Mouse (Mus musculus) megakaryocyte, embryonic 14.5 days (primary cell): ENCODE measurements around the gene Hist1h4a. TPM values are rescaled to one million over a fixed set of nuclear protein-coding genes. Genes with fewer than 3 reads are reported as not detected.
A peak's percentile ranks its signal among the peaks of the same experiment; 100 is the strongest.

Experiments
- H3K27me3 ChIP-seq: replicated peaks from 2 replicates; pipeline ENCODE3; 2012; ENCODE audit warnings: inconsistent platforms
- H3K36me3 ChIP-seq: replicated peaks from 2 replicates; pipeline ENCODE3; 2012; ENCODE audit warnings: low read length, inconsistent platforms, mixed read lengths
- H3K4me1 ChIP-seq: 2 replicates; pipeline ENCODE4 v1.6.1; 2012; ENCODE audit warnings: inconsistent platforms
- H3K4me3 ChIP-seq: replicated peaks from 2 replicates; pipeline ENCODE3; 2012; ENCODE audit warnings: moderate library complexity, mild to moderate bottlenecking, inconsistent platforms
- H3K9me3 ChIP-seq: 2 replicates; pipeline ENCODE4 v1.6.1; 2012; ENCODE audit warnings: inconsistent platforms
- FLI1 ChIP-seq: IDR thresholded peaks from 2 replicates; pipeline ENCODE4 v1.6.1; 2012; ENCODE audit warnings: low read length, inconsistent platforms, mixed read lengths
- GATA1 ChIP-seq: IDR thresholded peaks from 3 replicates; pipeline ENCODE4 v1.6.1; 2012; ENCODE audit warnings: mixed read lengths, low read length, inconsistent platforms, borderline replicate concordance
- polyA plus RNA-seq: library from polyadenylated mRNA; stranded (reverse); fragments of >175 nt; gene quantifications from 2 replicates; pipeline ENCODE4 v1.2.3, GENCODE M21; 2012; ENCODE audit warnings: low replicate concordance; ENCODE audit not compliant: insufficient read depth

The Hist1h4a gene
- polyA plus RNA-seq, 1 experiment, result 45.4 TPM

DNA sequence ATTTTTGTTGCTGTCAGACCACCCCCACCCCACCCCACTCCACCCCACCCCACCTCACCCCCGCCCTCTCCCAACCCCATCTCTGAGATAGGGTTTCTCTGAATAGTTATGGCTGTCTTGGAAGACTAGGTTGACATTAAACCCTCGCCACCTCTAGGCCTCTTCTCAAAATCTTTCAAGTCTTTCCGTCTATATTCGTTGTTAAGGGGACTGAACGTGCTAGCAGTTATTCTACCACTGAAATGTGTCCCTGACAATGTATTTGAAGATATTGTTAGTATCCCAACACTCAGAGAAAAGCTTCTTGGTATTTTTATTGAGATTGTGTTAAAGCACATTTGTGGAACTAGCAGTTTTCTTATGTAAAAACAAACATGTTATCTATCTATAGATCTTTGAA lies 20.1 kb downstream of the Hist1h4a start:
- Histone ChIP-seq H3K27me3 (no peaks in the 10 kb centered on the region), H3K4me3 (peak overlapping the region; percentile 95), H3K4me1 (peaks cover 35% of the 10 kb centered on the region), H3K36me3 (no peaks in the 10 kb centered on the region), H3K9me3 (no peaks in the 10 kb centered on the region)
- TF ChIP-seq FLI1, result no peak
- TF ChIP-seq GATA1, result no peak

DNA sequence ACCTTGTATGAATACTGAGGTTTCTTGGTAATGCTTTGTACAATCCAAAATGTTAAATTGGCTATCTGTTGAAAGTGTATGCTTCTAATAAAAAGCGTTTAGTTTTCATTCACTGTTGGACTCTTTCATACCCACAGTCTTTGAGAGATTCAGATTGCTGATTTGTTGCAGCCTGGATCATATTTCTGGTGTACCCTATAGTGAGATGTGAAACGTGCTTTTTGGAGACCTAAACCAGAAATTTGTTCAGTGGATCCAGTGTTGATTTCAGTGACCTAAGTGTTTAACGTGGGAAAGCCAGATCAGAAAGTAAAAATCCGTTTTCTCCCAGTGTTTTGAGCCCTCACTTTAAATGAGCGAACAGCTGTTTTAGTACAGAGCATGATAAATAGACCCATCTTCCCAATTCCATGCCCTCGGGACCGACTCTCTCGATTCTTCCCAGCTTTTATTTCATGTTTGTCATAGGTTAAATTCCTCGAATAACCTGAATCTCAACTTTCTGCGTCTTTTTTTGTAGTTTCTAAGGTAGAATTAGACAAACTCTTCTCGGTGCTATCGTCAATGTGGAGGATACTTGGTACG lies 20.7 kb downstream of the Hist1h4a start:
- H3K27me3 ChIP-seq, result no peaks in the 10 kb centered on the region
- H3K9me3 ChIP-seq, result no peaks in the 10 kb centered on the region
- no peaks in the 10 kb centered on the region for H3K36me3 ChIP-seq
- peaks cover 35% of the 10 kb centered on the region for H3K4me1 ChIP-seq
- TF ChIP-seq FLI1 (no peak), GATA1 (no peak)
- peak overlapping the region; percentile 95 for H3K4me3 ChIP-seq

DNA sequence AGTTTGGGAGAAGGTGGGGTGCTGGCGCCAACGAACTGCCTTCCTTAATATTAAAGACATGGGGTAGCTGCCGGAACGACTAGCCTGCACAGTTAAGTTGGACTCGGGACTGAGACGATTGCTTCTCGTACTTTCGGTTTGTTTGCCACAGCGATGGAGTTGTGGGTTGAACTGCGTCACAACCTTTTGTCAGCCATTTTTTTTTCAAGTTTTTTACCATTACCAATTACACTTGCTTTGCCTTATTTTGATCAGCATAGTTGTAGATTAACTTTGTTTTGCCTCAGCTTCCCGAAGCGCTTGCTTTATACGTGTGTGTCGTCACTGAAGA lies 21.1 kb downstream of the Hist1h4a start:
- Histone ChIP-seq H3K9me3 (no peaks in the 10 kb centered on the region), H3K4me3 (peak overlapping the region; percentile 95), H3K4me1 (peaks cover 35% of the 10 kb centered on the region), H3K27me3 (no peaks in the 10 kb centered on the region), H3K36me3 (no peaks in the 10 kb centered on the region)
- TF ChIP-seq FLI1, result no peak
- TF ChIP-seq GATA1, result no peak

DNA sequence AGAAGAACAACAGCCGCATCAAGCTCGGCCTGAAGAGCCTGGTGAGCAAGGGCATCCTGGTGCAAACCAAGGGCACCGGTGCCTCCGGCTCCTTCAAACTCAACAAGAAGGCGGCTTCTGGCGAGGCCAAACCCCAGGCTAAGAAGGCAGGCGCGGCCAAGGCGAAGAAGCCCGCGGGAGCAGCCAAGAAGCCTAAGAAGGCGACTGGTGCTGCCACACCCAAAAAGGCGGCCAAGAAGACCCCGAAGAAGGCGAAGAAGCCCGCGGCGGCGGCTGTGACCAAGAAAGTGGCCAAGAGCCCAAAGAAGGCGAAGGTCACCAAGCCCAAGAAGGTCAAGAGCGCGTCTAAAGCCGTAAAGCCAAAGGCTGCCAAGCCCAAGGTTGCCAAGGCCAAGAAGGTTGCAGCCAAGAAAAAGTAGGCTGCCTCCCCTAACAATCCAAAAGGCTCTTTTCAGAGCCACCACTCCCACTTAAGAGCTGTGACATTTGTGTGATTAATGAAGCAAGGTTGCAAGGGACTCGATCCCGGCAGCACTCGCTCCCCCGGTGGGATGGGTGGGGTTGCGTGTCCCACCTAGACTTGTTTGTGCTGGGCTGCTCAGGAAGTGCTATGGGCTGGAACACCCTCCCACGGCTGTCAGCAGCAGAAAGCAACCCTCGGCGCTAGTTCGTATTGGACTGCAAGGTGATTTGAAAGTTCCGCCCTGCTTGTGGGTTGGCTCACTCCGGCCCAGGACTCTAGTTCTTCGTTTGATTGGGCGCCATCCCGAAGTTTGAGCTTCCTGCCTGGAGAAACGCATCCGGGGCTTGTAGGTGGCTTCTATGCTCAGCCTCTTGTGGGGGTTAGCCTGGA lies 21.7 kb downstream of the Hist1h4a start:
- Histone ChIP-seq H3K9me3 (no peaks in the 10 kb centered on the region), H3K36me3 (no peaks in the 10 kb centered on the region), H3K27me3 (no peaks in the 10 kb centered on the region), H3K4me1 (peaks cover 30% of the 10 kb centered on the region), H3K4me3 (peak overlapping the region; percentile 95)
- no peak for TF ChIP-seq FLI1

DNA sequence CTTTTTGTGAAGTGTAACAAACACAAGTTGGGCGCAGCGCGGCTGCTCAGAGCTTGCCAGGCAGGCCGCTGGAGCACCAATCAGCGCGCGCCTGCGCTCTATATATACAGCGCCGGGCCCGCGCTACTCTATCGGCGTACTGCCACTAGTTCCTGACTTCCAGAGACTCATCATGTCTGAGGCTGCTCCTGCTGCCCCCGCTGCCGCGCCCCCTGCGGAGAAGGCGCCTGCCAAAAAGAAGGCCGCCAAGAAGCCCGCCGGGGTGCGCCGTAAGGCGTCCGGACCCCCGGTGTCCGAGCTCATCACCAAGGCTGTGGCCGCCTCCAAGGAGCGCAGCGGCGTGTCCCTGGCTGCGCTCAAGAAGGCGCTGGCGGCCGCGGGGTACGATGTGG lies 22.4 kb downstream of the Hist1h4a start, which contains the start of gene Hist1h1c:
Gene Hist1h1c, plus strand, starts transcription at position 132 of the 392 bp plus-strand sequence.
- no peak for TF ChIP-seq FLI1
- TF ChIP-seq GATA1, result no peak
- Histone ChIP-seq H3K4me3 (peak within 1 kb of the TSS; percentile 95), H3K9me3 (no peaks in the 10 kb centered on the region), H3K4me1 (peaks cover 25% of the 10 kb centered on the region), H3K36me3 (no peaks in the 10 kb centered on the region), H3K27me3 (no peaks in the 10 kb centered on the region)

DNA sequence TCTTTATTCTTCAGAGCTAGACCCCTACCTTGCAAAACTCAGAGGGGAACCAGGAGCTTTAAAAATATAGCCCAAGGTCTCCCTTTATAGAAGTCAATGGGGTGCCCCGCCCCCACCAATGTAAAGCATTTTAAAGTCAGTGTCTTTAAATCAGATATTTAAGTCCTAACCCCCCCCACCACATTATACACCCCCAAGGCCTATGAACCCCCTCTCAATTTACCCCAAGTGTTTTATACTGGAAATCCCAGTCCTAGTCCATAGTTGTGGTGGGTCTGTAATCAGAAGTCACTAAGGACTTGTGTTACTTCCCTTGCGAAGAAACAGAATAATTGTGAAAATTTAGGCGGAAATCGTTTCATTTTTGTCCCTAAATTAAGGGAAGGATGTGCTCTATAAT lies 23.0 kb downstream of the Hist1h4a start:
- peak overlapping the region; percentile 95 for H3K4me3 ChIP-seq

DNA sequence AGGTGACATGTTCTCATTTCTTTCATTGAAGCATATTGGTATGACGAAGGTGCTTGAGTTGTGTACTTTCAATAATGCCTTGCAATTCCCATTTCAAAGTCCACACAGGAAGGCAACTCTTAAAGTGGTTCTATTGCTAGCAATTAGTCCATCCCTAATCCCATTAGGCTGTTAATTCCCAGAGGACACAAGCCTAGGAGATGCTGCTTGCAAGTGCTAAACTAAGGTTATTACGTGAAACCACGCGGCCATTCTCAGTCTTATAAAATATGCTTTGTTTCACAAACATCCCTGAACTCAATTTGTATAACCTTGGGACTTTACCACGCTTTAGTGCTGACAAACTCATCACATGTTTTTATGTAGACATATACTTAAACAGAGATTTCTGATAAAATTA lies 23.9 kb downstream of the Hist1h4a start:
- Histone ChIP-seq H3K36me3 (no peaks in the 10 kb centered on the region), H3K9me3 (no peaks in the 10 kb centered on the region)
- TF ChIP-seq GATA1 (no peak), FLI1 (no peak)

More for the DNA sequence above, 23.0 kb downstream of the Hist1h4a start:
- Histone ChIP-seq H3K27me3 (no peaks in the 10 kb centered on the region), H3K9me3 (no peaks in the 10 kb centered on the region), H3K36me3 (no peaks in the 10 kb centered on the region), H3K4me1 (peaks cover 23% of the 10 kb centered on the region)
- TF ChIP-seq FLI1, result no peak
- TF ChIP-seq GATA1, result no peak

DNA sequence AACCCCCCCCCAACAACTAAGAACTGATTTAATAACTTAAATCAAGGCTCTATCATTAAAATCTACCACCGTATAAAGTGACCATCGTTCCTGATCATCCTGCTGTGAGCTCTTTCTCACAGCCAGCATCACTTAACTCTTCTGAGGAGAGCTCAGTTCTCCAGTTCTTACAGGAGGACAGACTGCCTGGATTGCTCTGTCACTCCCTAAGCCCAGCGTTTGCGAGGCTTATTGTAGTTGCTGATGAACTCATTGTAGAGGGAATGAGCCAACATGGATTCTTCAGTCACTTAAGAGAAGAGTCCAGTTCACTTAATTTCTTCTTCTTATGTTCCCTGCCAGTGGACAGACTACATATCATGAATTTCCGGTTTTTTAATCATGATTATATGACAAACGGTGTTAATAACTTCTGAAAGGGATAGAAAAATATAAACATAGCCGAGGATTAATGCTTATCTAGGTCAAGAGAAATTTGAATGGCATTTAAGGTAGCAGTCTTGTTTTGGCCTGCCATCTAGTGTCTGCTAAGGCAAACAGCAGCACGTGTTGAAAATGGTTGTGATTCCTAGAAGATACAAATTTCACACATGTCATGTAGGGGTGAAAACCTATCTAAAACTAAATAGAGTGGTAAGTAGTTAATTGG lies 28.8 kb downstream of the Hist1h4a start:
- TF ChIP-seq FLI1 (no peak), GATA1 (no peak)
- Histone ChIP-seq H3K9me3 (no peaks in the 10 kb centered on the region), H3K4me1 (peaks cover 19% of the 10 kb centered on the region), H3K4me3 (no peak overlapping the region), H3K27me3 (no peaks in the 10 kb centered on the region), H3K36me3 (no peaks in the 10 kb centered on the region)

More for the DNA sequence above, 23.9 kb downstream of the Hist1h4a start:
- peaks cover 20% of the 10 kb centered on the region for H3K4me1 ChIP-seq
- H3K4me3 ChIP-seq, result no peak overlapping the region
- no peaks in the 10 kb centered on the region for H3K27me3 ChIP-seq

DNA sequence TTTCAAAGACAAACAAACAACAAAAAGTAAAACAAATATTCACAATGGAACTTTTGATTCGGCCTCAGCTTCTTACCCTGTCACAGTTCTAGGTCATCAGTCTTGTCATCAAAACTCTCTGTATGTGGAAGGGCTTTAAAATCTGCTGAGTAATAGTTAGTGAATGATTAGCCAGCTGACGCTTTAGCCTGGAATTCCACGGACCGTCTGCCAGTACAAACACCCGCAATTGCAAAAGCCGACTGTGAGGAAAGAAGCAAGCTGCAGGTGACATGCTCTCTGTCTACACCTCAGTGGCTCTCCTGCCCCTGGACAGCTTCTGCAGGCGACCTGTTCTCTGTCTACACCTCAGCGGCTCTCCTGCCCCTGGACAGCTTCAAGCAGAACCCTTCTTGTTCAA lies 30.6 kb downstream of the Hist1h4a start:
- H3K4me3 ChIP-seq, result no peak overlapping the region
- H3K27me3 ChIP-seq, result no peaks in the 10 kb centered on the region
- H3K4me1 ChIP-seq, result peaks cover 19% of the 10 kb centered on the region
- no peaks in the 10 kb centered on the region for H3K36me3 ChIP-seq
- no peak for TF ChIP-seq GATA1
- TF ChIP-seq FLI1, result no peak
- H3K9me3 ChIP-seq, result no peaks in the 10 kb centered on the region

DNA sequence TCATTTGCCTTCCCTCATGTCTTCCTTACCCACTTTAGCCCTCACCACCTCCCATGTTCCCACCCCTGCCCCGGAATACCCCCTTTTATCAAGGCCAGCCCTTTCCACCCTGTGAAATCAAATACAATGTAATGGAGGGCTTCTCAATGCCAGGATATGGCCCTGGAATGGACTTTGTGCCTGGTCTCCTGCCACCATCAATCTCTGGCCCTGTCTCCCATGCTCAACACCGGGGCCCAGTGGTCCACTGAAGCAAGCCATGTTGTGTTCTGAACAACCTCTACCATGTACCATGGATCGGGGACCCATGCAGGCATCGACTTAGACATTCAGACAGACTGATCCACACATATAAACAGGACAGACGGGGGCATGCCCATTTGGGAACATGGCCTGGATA lies 31.3 kb downstream of the Hist1h4a start:
- no peak for TF ChIP-seq GATA1
- no peak for TF ChIP-seq FLI1
- no peaks in the 10 kb centered on the region for H3K9me3 ChIP-seq
- H3K4me1 ChIP-seq, result peaks cover 23% of the 10 kb centered on the region
- no peak overlapping the region for H3K4me3 ChIP-seq
- H3K36me3 ChIP-seq, result no peaks in the 10 kb centered on the region
- H3K27me3 ChIP-seq, result no peaks in the 10 kb centered on the region
